Mouse (Mus musculus): ENCODE measurements around the gene Pigo. TPM values are rescaled to one million over a fixed set of nuclear protein-coding genes. Genes with fewer than 3 reads are reported as not detected.

Gene Pigo
- polyA plus RNA-seq, 1 experiment from 2014 or later: 19.2 TPM

- H3K27ac ChIP-seq: no peak overlapping the region
- no peaks in the 10 kb centered on the region for H3K4me1 ChIP-seq (replicated peaks; ENCODE audit: insufficient read depth, low read length)
- ATAC-seq (replicated peaks; ENCODE audit: low FRiP score, low read depth) (no peak), DNase-seq (ENCODE audit: low spot score) (no peak)
- TF ChIP-seq CTCF (IDR thresholded peaks at IDR 0.05; ENCODE audit: low read depth): no peak
- H3K9me3 ChIP-seq (replicated peaks; ENCODE audit: low read length): no peaks in the 10 kb centered on the region
- no peak overlapping the region for H3K4me3 ChIP-seq (replicated peaks; ENCODE audit: low read depth, low read length)
- H3K4me2 ChIP-seq (ENCODE audit: low read length): no peak overlapping the region
- 57% methylated on average over 4 of the region's 4 CpGs for WGBS
- no peak overlapping the region for H3K9ac ChIP-seq (ENCODE audit: low read depth, low read length)
- H3K27me3 ChIP-seq (ENCODE audit: insufficient read depth, low read length): no peaks in the 10 kb centered on the region
- no peaks in the 10 kb centered on the region for H3K36me3 ChIP-seq (ENCODE audit: insufficient read depth, low read length)
Measured at GRCm38 (mm10) chr4:42972952-42973351, 52.7 kb downstream of the Pigo start.

- no peak for ATAC-seq (replicated peaks; ENCODE audit: low FRiP score, low read depth)
Measured at GRCm38 (mm10) chr4:42969304-42969703, 56.3 kb downstream of the Pigo start, which contains the start of gene 1700022I11Rik. 1700022I11Rik (plus strand) TSS chr4:42969604.

More at GRCm38 (mm10) chr4:42969304-42969703, 56.3 kb downstream of the Pigo start, which contains the start of gene 1700022I11Rik:
- Histone ChIP-seq H3K4me2 (ENCODE audit: low read length) (no peak within 1 kb of the TSS), H3K4me1 (replicated peaks; ENCODE audit: insufficient read depth, low read length) (peaks cover 3% of the 10 kb centered on the region; the same call in 1 of the 2 replicates), H3K36me3 (ENCODE audit: insufficient read depth, low read length) (no peaks in the 10 kb centered on the region), H3K9me3 (replicated peaks; ENCODE audit: low read length) (no peaks in the 10 kb centered on the region), H3K9ac (ENCODE audit: low read depth, low read length) (no peak within 1 kb of the TSS), H3K27me3 (ENCODE audit: insufficient read depth, low read length) (no peaks in the 10 kb centered on the region), H3K4me3 (replicated peaks; ENCODE audit: low read depth, low read length) (no peak within 1 kb of the TSS), H3K27ac (no peak within 1 kb of the TSS)
- no peak for TF ChIP-seq CTCF (IDR thresholded peaks at IDR 0.05; ENCODE audit: low read depth)
- WGBS: 88% methylated on average over 4 of the region's 4 CpGs
- DNase-seq (ENCODE audit: low spot score): no peak

Other genes starting within 250 kb of the Pigo start
- 0.07 TPM in 1 of 2 replicates, not detected in the other for gene Fam205a1, start 171.9 kb downstream of the Pigo start, polyA plus RNA-seq (2015; fragmentation: Nextera tagmentation; extraction: Ambion mirVana)
- 0.14 and 0.26 TPM in 2 replicates for gene Gm12394, start 169.0 kb downstream of the Pigo start, polyA plus RNA-seq (2015; fragmentation: Nextera tagmentation; extraction: Ambion mirVana)
- gene Fam205c, start 151.6 kb downstream of the Pigo start, polyA plus RNA-seq (2015; fragmentation: Nextera tagmentation; extraction: Ambion mirVana): 0.09 and 0.33 TPM in 2 replicates
- gene Phf24, start 109.2 kb downstream of the Pigo start, polyA plus RNA-seq (2015; fragmentation: Nextera tagmentation; extraction: Ambion mirVana): 0.34 and 0.64 TPM in 2 replicates
- gene Dnajb5, start 76.0 kb downstream of the Pigo start, polyA plus RNA-seq (2015; fragmentation: Nextera tagmentation; extraction: Ambion mirVana): 4.6 and 5.3 TPM in 2 replicates
- 0.37 and 0.66 TPM in 2 replicates for gene 1700022I11Rik, start 56.2 kb downstream of the Pigo start, polyA plus RNA-seq (2015; fragmentation: Nextera tagmentation; extraction: Ambion mirVana)
- 356 and 406 TPM in 2 replicates for gene Vcp, start 25.3 kb downstream of the Pigo start, polyA plus RNA-seq (2015; fragmentation: Nextera tagmentation; extraction: Ambion mirVana)
- gene Fancg, start 15.3 kb downstream of the Pigo start, polyA plus RNA-seq (2015; fragmentation: Nextera tagmentation; extraction: Ambion mirVana): 7.2 and 9.2 TPM in 2 replicates
- 253 and 273 TPM in 2 replicates for gene Stoml2, start 5.9 kb upstream of the Pigo start, polyA plus RNA-seq (2015; fragmentation: Nextera tagmentation; extraction: Ambion mirVana)
- gene Fam214b, start 20.4 kb upstream of the Pigo start, polyA plus RNA-seq (2015; fragmentation: Nextera tagmentation; extraction: Ambion mirVana): 8.1 and 8.9 TPM in 2 replicates
- 3.3 and 3.8 TPM in 2 replicates for gene Unc13b, start 33.1 kb upstream of the Pigo start, polyA plus RNA-seq (2015; fragmentation: Nextera tagmentation; extraction: Ambion mirVana)
- 0.37 and 0.51 TPM in 2 replicates for gene Atp8b5, start 241.3 kb upstream of the Pigo start, polyA plus RNA-seq (2015; fragmentation: Nextera tagmentation; extraction: Ambion mirVana)